8 mouse cellular contexts compared by ENCODE assay signal in genomic region chr3:60408553-60409282, GRCm38 (mm10).
DNase-seq lines count a peak whose midpoint lies in the region; ATAC-seq lines count a peak whose summit lies in the region.

No protein-coding gene starts in this region.

- no peaks in the 10 kb centered on the region for H3K36me3 ChIP-seq in midbrain, embryonic 16.5 days (ENCODE audit: control insufficient read depth, insufficient read depth, low read length)
- no peaks in the 10 kb centered on the region for H3K36me3 ChIP-seq in midbrain, embryonic 15.5 days (replicated peaks)
- H3K36me3 ChIP-seq in limb, embryonic 15.5 days: no peaks in the 10 kb centered on the region

- ATAC-seq in midbrain, embryonic 16.5 days: no peak
- no peak for ATAC-seq in midbrain, embryonic 15.5 days (replicated peaks)
- ATAC-seq in limb, embryonic 15.5 days (ENCODE audit: insufficient number of reproducible peaks, low FRiP score, low TSS enrichment, low read depth): peak; percentile 55; the same call in 1 of the 2 replicates

- peak; percentile 14 for DNase-seq in gastrocnemius, postnatal 10 days
- DNase-seq in kidney, adult 18-20 months: peak; percentile 58
- peak; percentile 28 to 44 for DNase-seq in natural killer cell, adult 2 months (ENCODE audit: low spot score in 2 of 2)
- peak; percentile 58 for DNase-seq in thymus, postnatal 25 days

- no peaks in the 10 kb centered on the region for H3K4me1 ChIP-seq in midbrain, embryonic 16.5 days (ENCODE audit: control insufficient read depth, insufficient read depth, low read length)
- H3K4me1 ChIP-seq in midbrain, embryonic 15.5 days: no peaks in the 10 kb centered on the region
- H3K4me1 ChIP-seq in brown adipose tissue, adult 24 weeks (ENCODE audit: control insufficient read depth, insufficient read depth, insufficient read length, low read length): peaks cover 2% of the 10 kb centered on the region; the same call in 1 of the 2 replicates
- 0 out of 2 replicates have a peak, but pooled peaks cover 3% of the 10 kb centered on the region for H3K4me1 ChIP-seq in limb, embryonic 15.5 days

- H3K9me3 ChIP-seq in midbrain, embryonic 16.5 days (replicated peaks; ENCODE audit: control insufficient read depth, low read length, poor library complexity, severe bottlenecking): no peaks in the 10 kb centered on the region
- no peaks in the 10 kb centered on the region for H3K9me3 ChIP-seq in midbrain, embryonic 15.5 days
- H3K9me3 ChIP-seq in limb, embryonic 15.5 days: no peaks in the 10 kb centered on the region

- H3K27me3 ChIP-seq in midbrain, embryonic 16.5 days (ENCODE audit: control insufficient read depth, insufficient read depth, low read depth, low read length): no peaks in the 10 kb centered on the region
- H3K27me3 ChIP-seq in midbrain, embryonic 15.5 days (replicated peaks): no peaks in the 10 kb centered on the region
- H3K27me3 ChIP-seq in limb, embryonic 15.5 days: no peaks in the 10 kb centered on the region

- WGBS in midbrain, embryonic 16.5 days: 45% methylated on average over 7 of the region's 7 CpGs
- WGBS in midbrain, embryonic 15.5 days: 53% methylated on average over 7 of the region's 7 CpGs
- WGBS in limb, embryonic 15.5 days: 17% methylated on average over 7 of the region's 7 CpGs

- no peak overlapping the region for H3K27ac ChIP-seq in midbrain, embryonic 16.5 days (ENCODE audit: low read length)
- no peak overlapping the region for H3K27ac ChIP-seq in midbrain, embryonic 15.5 days
- H3K27ac ChIP-seq in brown adipose tissue, adult 24 weeks (replicated peaks; ENCODE audit: low read depth, low read length): peak overlapping the region; percentile 96
- H3K27ac ChIP-seq in limb, embryonic 15.5 days: peak overlapping the region; percentile 81

- H3K4me3 ChIP-seq in midbrain, embryonic 16.5 days (ENCODE audit: low read depth, low read length): no peak overlapping the region
- H3K4me3 ChIP-seq in midbrain, embryonic 15.5 days: no peak overlapping the region
- H3K4me3 ChIP-seq in brown adipose tissue, adult 24 weeks (ENCODE audit: insufficient read depth, low read depth, low read length): peak overlapping the region; percentile 56
- H3K4me3 ChIP-seq in limb, embryonic 15.5 days: peak overlapping the region; percentile 25

- peak overlapping the region; percentile 1; the same call in 1 of the 2 replicates for H3K4me2 ChIP-seq in midbrain, embryonic 16.5 days (ENCODE audit: low read length)
- no peak overlapping the region for H3K4me2 ChIP-seq in midbrain, embryonic 15.5 days
- H3K4me2 ChIP-seq in limb, embryonic 15.5 days: peak overlapping the region; percentile 31

- no peak overlapping the region for H3K9ac ChIP-seq in midbrain, embryonic 16.5 days (ENCODE audit: low read depth, low read length)
- H3K9ac ChIP-seq in midbrain, embryonic 15.5 days: no peak overlapping the region
- H3K9ac ChIP-seq in limb, embryonic 15.5 days: no peak overlapping the region

Comparison
In these comparisons a context has a peak if more than half of its experiments do, and no peak if none do; other contexts are left out.
1. H3K27ac ChIP-seq: peak in brown adipose tissue, adult 24 weeks (single experiment) and limb, embryonic 15.5 days (single experiment); none in midbrain, embryonic 16.5 days (single experiment) and midbrain, embryonic 15.5 days (single experiment).
2. H3K4me3 ChIP-seq: peak in brown adipose tissue, adult 24 weeks (single experiment) and limb, embryonic 15.5 days (single experiment); none in midbrain, embryonic 16.5 days (single experiment) and midbrain, embryonic 15.5 days (single experiment).
3. Peak in every context shown above with its lines, with median percentiles within 50 percentile points of each other: DNase-seq.